Mouse (Mus musculus) heart, embryonic 14.5 days (tissue): ENCODE results near the gene Slc29a4. TPM values are rescaled to one million over a fixed set of nuclear protein-coding genes. Genes with fewer than 3 reads are reported as not detected.

Experiments used
- ATAC-seq: fragments of 200-750 bp; cut with Nextera tagmentation; 2 replicates; pipeline ENCODE4 v1.8.0; 2017; ENCODE audit warnings: low read depth, moderate TSS enrichment; ENCODE audit not compliant: insufficient number of reproducible peaks, insufficient read depth, low FRiP score
- H3K27ac ChIP-seq, 2 experiments: fragments of 200-500 bp in 1 of 2; fragments of 300-500 bp in 1 of 2; sonication (generic) in 1 of 2; replicated peaks in 1 of 2; 2 replicates each; pipeline ENCODE4 v1.5.1; 2012 to 2014; ENCODE audit warnings: low read depth in 2 of 2, low read length in 2 of 2, control low read depth in 1 of 2, mild to moderate bottlenecking in 1 of 2, mixed read lengths in 1 of 2; ENCODE audit not compliant: control insufficient read depth in 1 of 2, insufficient read depth in 1 of 2
- H3K27me3 ChIP-seq: fragments of 300-500 bp; sonication (generic); 2 replicates; pipeline ENCODE4 v1.6.1; 2014; ENCODE audit warnings: mild to moderate bottlenecking, low read length, control low read depth; ENCODE audit not compliant: control insufficient read depth, insufficient read depth
- H3K36me3 ChIP-seq: fragments of 300-500 bp; sonication (generic); 2 replicates; pipeline ENCODE4 v1.6.1; 2014; ENCODE audit warnings: mild to moderate bottlenecking, control low read depth, low read length, mixed read lengths; ENCODE audit not compliant: control insufficient read depth, insufficient read depth
- H3K4me1 ChIP-seq, 2 experiments: fragments of 200-500 bp in 1 of 2; fragments of 300-500 bp in 1 of 2; sonication (generic) in 1 of 2; 2 replicates each; pipeline ENCODE4 v1.6.1; 2012 to 2014; ENCODE audit warnings: low read length in 2 of 2, control low read depth in 1 of 2, mixed read lengths in 1 of 2; ENCODE audit not compliant: control insufficient read depth in 2 of 2, insufficient read depth in 2 of 2
- H3K4me2 ChIP-seq: fragments of 300-500 bp; sonication (generic); 2 replicates; pipeline ENCODE4 v1.6.1; 2014; ENCODE audit warnings: mild to moderate bottlenecking, low read length
- H3K4me3 ChIP-seq, 2 experiments: fragments of 200-500 bp in 1 of 2; fragments of 300-500 bp in 1 of 2; sonication (generic) in 1 of 2; 2 replicates each; pipeline ENCODE4 v1.5.1; 2012 to 2014; ENCODE audit warnings: low read length in 2 of 2, mild to moderate bottlenecking in 2 of 2, control low read depth in 1 of 2, low read depth in 1 of 2, moderate library complexity in 1 of 2; ENCODE audit not compliant: control insufficient read depth in 1 of 2, insufficient read depth in 1 of 2
- H3K9ac ChIP-seq: fragments of 300-500 bp; sonication (generic); 2 replicates; pipeline ENCODE4 v1.6.1; 2014; ENCODE audit warnings: mild to moderate bottlenecking, low read length
- H3K9me3 ChIP-seq: fragments of 300-500 bp; sonication (generic); 2 replicates; pipeline ENCODE4 v1.6.1; 2016; ENCODE audit warnings: low read length, control low read depth; ENCODE audit not compliant: control insufficient read depth
- WGBS: fragments of 180-500 bp; shearing (Covaris S2); extraction: QIAGEN DNeasy Blood & Tissue Kit; methylation state at CpG from one replicate; pipeline ENCODE4 v1.1.7; 2014; 5-methylcytosine and 5-hydroxymethylcytosine counted together
- polyA plus RNA-seq: library from polyadenylated mRNA; unstranded; fragments of >200 nt; fragmentation: Nextera tagmentation; extraction: Ambion mirVana; gene quantifications from 2 replicates; pipeline ENCODE4 v1.2.1, GENCODE M21; 2014

Gene Slc29a4
- polyA plus RNA-seq, 1 experiment from 2014 or later, result 1.7 TPM

DNA sequence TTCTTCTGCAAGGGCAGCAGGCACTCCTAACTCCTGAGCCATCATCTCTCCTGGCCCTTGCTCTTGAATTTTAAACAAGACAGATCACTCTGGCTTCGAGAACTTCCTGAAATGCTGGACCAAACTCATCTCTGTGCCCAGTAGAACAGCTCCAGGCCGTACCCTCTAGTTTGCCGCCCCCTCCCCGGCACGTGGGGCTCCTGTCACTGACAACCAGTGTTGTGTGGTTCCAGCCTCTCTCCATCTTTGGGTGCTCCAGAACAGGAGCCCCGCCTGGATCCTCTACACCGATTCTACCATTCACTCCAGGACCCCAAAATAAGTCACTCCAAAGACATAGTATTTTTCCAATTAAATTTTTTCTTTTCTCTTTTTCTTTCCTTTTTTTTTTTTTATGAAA is 32.0 kb downstream of the Slc29a4 start:
- 91% methylated on average over 7 of the region's 7 CpGs for WGBS
- Histone ChIP-seq H3K27ac (no peak overlapping the region), H3K9me3 (no peaks in the 10 kb centered on the region), H3K4me2 (no peak overlapping the region), H3K36me3 (peaks cover 43% of the 10 kb centered on the region), H3K27me3 (no peaks in the 10 kb centered on the region), H3K4me1 (peaks cover 3 to 4% of the 10 kb centered on the region in 2 experiments; a peak in 2 of 4 replicates), H3K9ac (no peak overlapping the region), H3K4me3 (no peak overlapping the region)
- no peak for ATAC-seq

DNA sequence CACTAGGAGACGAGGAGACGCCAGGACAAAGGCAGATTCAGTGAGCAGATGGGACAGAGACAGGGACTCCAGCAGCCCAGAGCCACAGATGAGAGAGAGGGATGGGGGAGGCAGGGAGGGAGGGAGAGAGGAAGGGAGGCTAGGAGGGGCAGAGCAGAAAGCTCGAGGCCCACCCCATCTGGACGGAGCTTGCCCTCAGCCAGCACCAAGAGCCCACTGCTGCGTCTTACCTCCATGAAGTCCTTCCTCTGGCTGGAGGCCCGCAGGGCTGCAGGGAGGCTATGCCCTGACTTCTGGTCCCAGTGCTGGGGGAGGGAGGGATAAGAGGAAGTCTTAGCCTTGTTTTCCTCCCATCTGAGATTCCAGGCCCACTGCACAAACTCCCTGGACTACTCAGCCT is 34.4 kb downstream of the Slc29a4 start:
- no peaks in the 10 kb centered on the region for H3K9me3 ChIP-seq
- no peak overlapping the region for H3K9ac ChIP-seq
- peaks cover 68% of the 10 kb centered on the region for H3K36me3 ChIP-seq
- H3K4me1 ChIP-seq, result peaks cover 3 to 4% of the 10 kb centered on the region in 2 experiments; a peak in 2 of 4 replicates
- H3K4me2 ChIP-seq, result no peak overlapping the region
- H3K27ac ChIP-seq, result no peak overlapping the region
- no peaks in the 10 kb centered on the region for H3K27me3 ChIP-seq
- H3K4me3 ChIP-seq, result no peak overlapping the region
- no peak for ATAC-seq
- WGBS, result 89% methylated on average over 6 of the region's 6 CpGs

DNA sequence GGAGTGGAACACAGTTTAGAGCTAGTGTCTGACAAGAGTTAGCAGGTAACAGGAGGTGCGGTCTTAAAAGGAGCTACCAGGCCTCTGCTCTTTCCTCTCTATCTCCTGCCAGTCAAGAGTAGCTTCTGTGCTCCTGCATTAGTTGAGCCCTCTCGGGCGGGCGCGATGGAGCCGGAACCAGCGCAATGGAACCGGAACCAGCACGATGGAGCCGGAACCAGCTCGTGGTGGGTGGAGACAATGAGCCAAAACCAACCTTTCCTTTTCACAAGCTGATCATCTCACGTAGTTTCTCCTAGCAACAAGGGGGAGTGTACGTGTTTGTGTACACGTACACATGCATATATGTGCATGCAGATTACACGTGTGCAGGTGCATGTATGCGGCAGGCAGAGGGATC is 36.0 kb downstream of the Slc29a4 start:
- H3K9me3 ChIP-seq, result no peaks in the 10 kb centered on the region
- no peak for ATAC-seq

DNA sequence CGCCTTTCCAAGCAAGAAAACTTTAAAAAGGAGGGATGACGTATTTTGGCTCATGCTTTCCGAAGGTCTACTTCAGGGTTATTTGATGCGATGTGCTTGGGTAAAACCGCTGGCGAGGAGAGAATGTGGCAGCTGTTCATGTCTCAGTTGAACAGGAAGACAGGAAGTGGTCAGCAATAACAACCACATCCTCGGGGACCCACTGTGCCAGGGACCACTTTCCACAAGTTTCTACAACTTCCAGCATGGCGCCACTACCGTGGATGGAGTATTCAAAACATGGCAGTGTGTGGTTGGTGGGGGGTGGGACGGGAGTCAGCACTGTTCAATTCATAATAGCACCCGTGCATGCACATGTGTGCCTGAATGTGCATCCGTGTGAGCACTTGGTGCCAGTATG is 38.0 kb downstream of the Slc29a4 start:
- Histone ChIP-seq H3K9me3 (no peaks in the 10 kb centered on the region), H3K27me3 (no peaks in the 10 kb centered on the region), H3K27ac (no peak overlapping the region), H3K36me3 (peaks cover 100% of the 10 kb centered on the region), H3K4me2 (no peak overlapping the region), H3K4me1 (no peaks in the 10 kb centered on the region), H3K9ac (no peak overlapping the region), H3K4me3 (no peak overlapping the region)
- WGBS, result 87% methylated on average over 12 of the region's 12 CpGs
- ATAC-seq, result no peak

More for the DNA sequence above, 36.0 kb downstream of the Slc29a4 start:
- Histone ChIP-seq H3K36me3 (peaks cover 84% of the 10 kb centered on the region), H3K4me2 (no peak overlapping the region), H3K4me3 (no peak overlapping the region), H3K27me3 (no peaks in the 10 kb centered on the region), H3K4me1 (peaks cover 3 to 4% of the 10 kb centered on the region in 2 experiments; a peak in 2 of 4 replicates), H3K9ac (no peak overlapping the region), H3K27ac (no peak overlapping the region)
- 94% methylated on average over 16 of the region's 16 CpGs for WGBS

DNA sequence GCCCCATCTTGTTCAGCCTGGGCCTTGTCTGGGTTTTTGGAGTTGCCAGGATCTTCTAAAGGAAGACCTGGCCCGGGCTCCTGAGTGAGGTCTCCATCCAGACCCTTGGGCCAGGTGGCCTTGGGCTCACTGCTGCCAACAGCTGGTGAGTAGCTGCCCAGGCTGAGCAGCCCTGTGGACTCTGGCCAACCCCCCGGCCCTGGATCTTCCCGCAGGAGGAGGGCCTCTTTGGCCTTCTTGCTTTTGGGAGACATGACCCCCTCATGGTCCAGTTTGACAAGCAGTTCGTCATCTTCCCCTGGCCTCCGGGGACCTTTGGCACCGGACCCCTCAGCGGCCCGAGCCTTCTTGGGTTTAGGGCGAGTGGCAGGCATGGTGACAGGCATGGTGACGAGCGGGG is 39.6 kb downstream of the Slc29a4 start:
- Histone ChIP-seq H3K4me2 (no peak overlapping the region), H3K36me3 (peaks cover 100% of the 10 kb centered on the region), H3K4me1 (no peaks in the 10 kb centered on the region), H3K27ac (no peak overlapping the region), H3K4me3 (no peak overlapping the region), H3K9me3 (no peaks in the 10 kb centered on the region), H3K27me3 (no peaks in the 10 kb centered on the region), H3K9ac (no peak overlapping the region)
- WGBS, result 93% methylated on average over 11 of the region's 11 CpGs
- no peak for ATAC-seq

DNA sequence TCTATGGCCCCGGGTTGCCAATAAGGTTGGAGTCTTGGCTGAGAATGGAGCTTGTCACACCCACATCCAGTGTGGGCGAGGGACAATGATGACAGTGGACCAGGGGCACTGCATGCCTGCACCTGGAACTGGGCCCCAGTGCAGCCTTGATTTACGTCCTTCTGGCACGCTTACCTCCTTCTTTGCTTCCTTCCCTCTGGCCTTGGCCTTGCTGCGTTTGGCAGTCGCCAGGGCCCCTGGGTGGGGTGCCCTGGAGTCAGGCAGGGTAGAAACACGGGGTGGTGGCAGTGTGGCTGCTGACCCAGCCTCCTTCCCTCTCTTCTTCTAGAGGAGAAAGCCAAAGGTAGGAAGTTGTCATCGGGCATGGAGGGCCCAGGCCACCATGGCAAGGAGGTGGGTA is 47.6 kb downstream of the Slc29a4 start:
- WGBS, result 90% methylated on average over 8 of the region's 8 CpGs

DNA sequence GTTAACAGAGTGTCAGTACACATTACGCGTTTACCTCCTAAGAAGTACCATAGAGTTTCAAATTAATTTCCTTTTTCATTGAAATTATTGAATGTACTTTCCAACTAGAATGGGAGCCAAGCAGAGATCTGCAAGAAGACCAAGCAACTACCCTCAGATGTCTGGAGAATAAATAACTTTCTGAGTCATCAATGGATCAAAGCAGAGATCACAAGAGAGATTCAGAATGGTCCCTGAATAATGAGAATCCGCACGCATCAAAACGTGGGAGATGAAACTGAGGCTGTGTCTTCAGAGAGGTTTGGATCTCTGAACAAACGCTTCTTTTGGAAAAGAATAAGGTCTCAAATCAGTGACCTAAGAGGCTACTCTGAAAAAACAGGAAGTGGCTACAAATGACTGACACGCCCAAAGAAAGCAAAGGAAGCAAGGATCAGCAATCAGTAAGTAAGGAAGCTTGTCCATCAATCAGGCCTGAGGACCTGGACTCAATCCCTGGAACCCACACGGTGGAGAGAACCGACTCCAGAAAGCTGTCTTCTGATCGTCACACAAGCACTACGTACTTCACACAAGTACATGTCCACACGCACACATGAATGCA is 54.8 kb downstream of the Slc29a4 start:
- Histone ChIP-seq H3K36me3 (peaks cover 88% of the 10 kb centered on the region), H3K4me3 (no peak overlapping the region), H3K9me3 (no peaks in the 10 kb centered on the region), H3K9ac (no peak overlapping the region), H3K4me1 (peaks cover 0 to 8% of the 10 kb centered on the region in 2 experiments; a peak in 2 of 4 replicates), H3K27ac (no peak overlapping the region), H3K27me3 (no peaks in the 10 kb centered on the region), H3K4me2 (no peak overlapping the region)
- no peak for ATAC-seq
- 67% methylated on average over 12 of the region's 12 CpGs for WGBS

More for the DNA sequence above, 47.6 kb downstream of the Slc29a4 start:
- no peak overlapping the region for H3K4me3 ChIP-seq
- H3K9me3 ChIP-seq, result no peaks in the 10 kb centered on the region
- H3K36me3 ChIP-seq, result peaks cover 98% of the 10 kb centered on the region
- no peaks in the 10 kb centered on the region for H3K27me3 ChIP-seq
- no peak overlapping the region for H3K27ac ChIP-seq
- no peak overlapping the region for H3K4me2 ChIP-seq
- no peak overlapping the region for H3K9ac ChIP-seq
- ATAC-seq, result no peak
- H3K4me1 ChIP-seq, result no peaks in the 10 kb centered on the region

DNA sequence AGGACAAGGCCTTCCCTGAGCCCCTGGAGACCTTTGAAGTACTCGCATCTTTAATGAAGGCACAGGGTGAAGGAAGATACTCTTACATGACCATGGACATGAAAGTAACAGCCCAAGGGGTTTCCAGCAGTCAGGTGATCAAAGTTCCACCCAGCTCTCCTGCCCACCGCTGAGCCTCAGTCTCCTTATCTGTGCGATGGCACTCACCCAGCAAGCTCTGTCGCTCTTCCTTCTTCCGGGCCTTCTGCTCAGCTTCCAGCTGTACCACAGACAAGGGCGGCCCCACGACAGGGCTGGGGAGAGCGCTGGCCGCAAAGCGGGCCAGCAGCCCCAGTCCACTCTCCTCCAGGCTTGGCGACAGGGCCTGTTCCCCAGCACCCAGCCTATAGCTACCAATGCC is 57.9 kb downstream of the Slc29a4 start:
- WGBS, result 73% methylated on average over 11 of the region's 11 CpGs
- Histone ChIP-seq H3K4me1 (peaks cover 0 to 8% of the 10 kb centered on the region in 2 experiments; a peak in 2 of 4 replicates), H3K9me3 (no peaks in the 10 kb centered on the region), H3K27ac (no peak overlapping the region), H3K4me3 (no peak overlapping the region), H3K27me3 (no peaks in the 10 kb centered on the region), H3K4me2 (no peak overlapping the region), H3K9ac (no peak overlapping the region), H3K36me3 (peaks cover 84% of the 10 kb centered on the region)
- no peak for ATAC-seq
